Mouse (Mus musculus) left cerebral cortex, postnatal 4 days (tissue): ENCODE measurements around the gene Dkk3. TPM values are rescaled to one million over a fixed set of nuclear protein-coding genes. Genes with fewer than 3 reads are reported as not detected.
"Not testable (repeated sequence)": the region's sequence is repeated elsewhere in the genome, so short reads cannot be mapped to it uniquely, and the experiment has no call there.

Experiments
- DNase-seq: peaks from one replicate; pipeline ENCODE4 v3.0.0-alpha.2; 2022
- intact Hi-C: fragments of 180-260 bp; cut with DNase I; formaldehyde crosslinking; loops from one replicate; pipeline ENCODE4 v1.15.1; 2025
- total RNA-seq, 2 experiments: library from RNA; stranded (reverse); gene quantifications; 2 replicates each; pipeline ENCODE4 v1.2.3; 2021

Gene Dkk3
- total RNA-seq, 2 experiments from 2014 or later = 58.4 to 59.0 TPM

- intact Hi-C loops = no loop called here
- DNase-seq = no peak
Observed at GRCm38 (mm10) chr7:112172669-112173068, 13.8 kb upstream of the Dkk3 start.

- intact Hi-C loops = no loop called here
- peak; percentile 40 for DNase-seq
Observed at GRCm38 (mm10) chr7:112169955-112170692, 11.3 kb upstream of the Dkk3 start.

- no peak for DNase-seq
- intact Hi-C loops = no loop called here
Observed at GRCm38 (mm10) chr7:112165593-112165992, 6.7 kb upstream of the Dkk3 start.

GRCm38 (mm10) chr7:112165032-112165431, 6.2 kb upstream of the Dkk3 start:
- DNase-seq, intact Hi-C loops: not testable (repeated sequence)

- no peak for DNase-seq
- intact Hi-C loops = no loop called here
Observed at GRCm38 (mm10) chr7:112164430-112164829, 5.6 kb upstream of the Dkk3 start.

GRCm38 (mm10) chr7:112159835-112160234, 978 bp upstream of the Dkk3 start:
- intact Hi-C loops = no loop called here
- no peak for DNase-seq

- intact Hi-C loops = no loop called here
- peak; percentile 44 for DNase-seq
Observed at GRCm38 (mm10) chr7:112158316-112158741, 528 bp downstream of the Dkk3 start.

GRCm38 (mm10) chr7:112157584-112158315, 1.1 kb downstream of the Dkk3 start:
- no peak for DNase-seq
- intact Hi-C loops = no loop called here

- intact Hi-C loops = no loop called here
- DNase-seq = no peak
Observed at GRCm38 (mm10) chr7:112155194-112155593, 3.7 kb downstream of the Dkk3 start.

- no peak for DNase-seq
- intact Hi-C loops = no loop called here
Observed at GRCm38 (mm10) chr7:112154445-112154844, 4.4 kb downstream of the Dkk3 start.

- intact Hi-C loops = no loop called here
- no peak for DNase-seq
Observed at GRCm38 (mm10) chr7:112149113-112149512, 9.7 kb downstream of the Dkk3 start.

- no peak for DNase-seq
- intact Hi-C loops = no loop called here
Observed at GRCm38 (mm10) chr7:112147979-112148378, 10.9 kb downstream of the Dkk3 start.

- intact Hi-C loops = no loop called here
- DNase-seq = no peak
Observed at GRCm38 (mm10) chr7:112144646-112145179, 14.1 kb downstream of the Dkk3 start.

GRCm38 (mm10) chr7:112143978-112144377, 14.9 kb downstream of the Dkk3 start:
- intact Hi-C loops = no loop called here
- no peak for DNase-seq

GRCm38 (mm10) chr7:112143090-112143500, 15.8 kb downstream of the Dkk3 start:
- peak; percentile 32 for DNase-seq
- intact Hi-C loops = no loop called here

GRCm38 (mm10) chr7:112142616-112143015, 16.2 kb downstream of the Dkk3 start:
- intact Hi-C loops = no loop called here
- DNase-seq = no peak

GRCm38 (mm10) chr7:112140725-112141124, 18.1 kb downstream of the Dkk3 start:
- DNase-seq = no peak
- intact Hi-C loops = no loop called here

GRCm38 (mm10) chr7:112138509-112139405, 20.1 kb downstream of the Dkk3 start:
- DNase-seq = no peak
- intact Hi-C loops = no loop called here

- DNase-seq = no peak
- intact Hi-C loops = no loop called here
Observed at GRCm38 (mm10) chr7:112138168-112138508, 20.7 kb downstream of the Dkk3 start.

GRCm38 (mm10) chr7:112136537-112136936, 22.3 kb downstream of the Dkk3 start:
- intact Hi-C loops = no loop called here
- DNase-seq = no peak

- intact Hi-C loops = no loop called here
- no peak for DNase-seq
Observed at GRCm38 (mm10) chr7:112135161-112135560, 23.7 kb downstream of the Dkk3 start.
